Mouse (Mus musculus): Measurements from ENCODE around the gene B9d2.
"Not testable (repeated sequence)": the region's sequence is repeated elsewhere in the genome, so short reads cannot be mapped to it uniquely, and the experiment has no call there.

The B9d2 gene

DNA sequence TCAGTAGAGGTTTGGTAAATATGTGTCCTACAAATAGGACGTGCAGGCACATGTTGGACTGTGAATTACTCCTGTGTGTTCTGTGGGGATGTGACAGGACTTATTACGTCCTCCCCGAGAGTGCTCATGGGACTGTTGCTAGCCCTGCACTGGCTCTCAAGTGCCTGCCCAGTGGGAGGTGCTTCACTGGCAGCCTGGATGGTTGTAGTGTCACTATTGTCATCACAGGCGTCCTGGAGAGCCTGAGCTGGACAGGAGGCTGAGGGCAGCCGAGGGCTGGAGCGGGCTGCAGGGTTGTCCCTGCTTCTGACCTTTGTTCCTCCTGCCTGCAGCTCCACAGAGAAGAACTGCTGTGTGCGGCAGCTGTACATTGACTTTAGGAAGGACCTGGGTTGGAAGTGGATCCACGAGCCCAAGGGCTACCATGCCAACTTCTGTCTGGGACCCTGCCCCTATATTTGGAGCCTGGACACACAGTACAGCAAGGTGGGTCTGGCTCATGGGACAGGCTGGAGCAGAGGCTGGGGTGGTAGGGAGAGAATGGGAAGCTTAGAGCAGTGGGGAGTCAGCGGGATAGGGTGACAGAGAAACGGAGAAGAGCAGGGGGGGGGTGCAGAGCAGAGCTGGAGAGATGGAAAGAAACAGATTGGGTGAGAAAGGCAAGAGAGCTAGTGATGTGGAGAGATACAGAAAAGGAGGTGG, 23.4 kb downstream of the B9d2 start:
- no peak for DNase-seq (ENCODE audit: low read depth, low spot score)

DNA sequence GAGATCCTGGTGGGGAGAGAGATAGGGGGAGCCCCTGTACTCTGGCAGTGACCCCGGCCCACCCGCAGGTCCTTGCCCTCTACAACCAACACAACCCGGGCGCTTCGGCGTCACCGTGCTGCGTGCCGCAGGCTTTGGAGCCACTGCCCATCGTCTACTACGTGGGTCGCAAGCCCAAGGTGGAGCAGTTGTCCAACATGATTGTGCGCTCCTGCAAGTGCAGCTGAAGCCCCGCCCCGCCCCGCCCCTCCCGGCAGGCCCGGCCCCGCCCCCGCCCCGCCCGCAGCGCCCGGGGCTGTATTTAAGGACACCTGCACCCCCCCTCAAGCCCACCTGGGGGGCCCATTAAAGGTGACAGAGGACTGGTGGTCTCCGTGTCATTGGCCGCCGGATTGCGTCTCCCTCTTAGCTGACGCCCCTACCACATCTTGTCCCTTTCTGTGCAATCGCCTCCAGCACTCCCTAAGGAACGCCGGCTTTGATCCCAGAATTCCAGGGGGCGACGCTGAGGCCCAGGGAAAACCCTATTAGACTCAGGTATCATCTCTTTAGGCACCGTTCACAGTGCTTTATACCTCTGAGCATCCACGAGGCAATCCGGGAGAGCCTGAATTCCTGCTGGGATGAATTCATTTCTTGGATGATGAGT, 24.3 kb downstream of the B9d2 start:
- DNase-seq (ENCODE audit: low read depth, low spot score): no peak

DNA sequence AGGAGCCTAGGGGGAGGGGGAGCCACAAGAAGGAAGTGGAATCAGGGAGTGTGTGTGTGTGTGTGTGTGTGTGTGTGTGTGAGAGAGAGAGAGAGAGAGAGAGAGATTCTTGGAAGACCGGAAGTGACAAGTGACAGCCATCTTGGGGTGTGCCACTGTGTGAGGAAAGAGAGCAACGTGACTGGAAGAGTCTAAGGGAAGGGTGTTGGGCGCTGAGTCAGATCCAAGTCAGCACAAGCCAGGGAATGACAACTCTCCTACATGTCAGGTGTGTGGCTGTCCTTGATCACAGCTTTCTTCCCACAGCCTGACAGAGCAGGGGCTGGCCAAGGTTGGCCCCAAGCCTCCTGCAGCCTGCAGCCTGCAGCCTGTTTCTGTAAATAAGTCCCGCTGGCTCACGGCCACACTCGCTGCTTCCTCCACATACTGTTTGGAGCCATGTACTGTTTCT, 25.2 kb downstream of the B9d2 start:
- DNase-seq (ENCODE audit: low read depth, low spot score): no peak

DNA sequence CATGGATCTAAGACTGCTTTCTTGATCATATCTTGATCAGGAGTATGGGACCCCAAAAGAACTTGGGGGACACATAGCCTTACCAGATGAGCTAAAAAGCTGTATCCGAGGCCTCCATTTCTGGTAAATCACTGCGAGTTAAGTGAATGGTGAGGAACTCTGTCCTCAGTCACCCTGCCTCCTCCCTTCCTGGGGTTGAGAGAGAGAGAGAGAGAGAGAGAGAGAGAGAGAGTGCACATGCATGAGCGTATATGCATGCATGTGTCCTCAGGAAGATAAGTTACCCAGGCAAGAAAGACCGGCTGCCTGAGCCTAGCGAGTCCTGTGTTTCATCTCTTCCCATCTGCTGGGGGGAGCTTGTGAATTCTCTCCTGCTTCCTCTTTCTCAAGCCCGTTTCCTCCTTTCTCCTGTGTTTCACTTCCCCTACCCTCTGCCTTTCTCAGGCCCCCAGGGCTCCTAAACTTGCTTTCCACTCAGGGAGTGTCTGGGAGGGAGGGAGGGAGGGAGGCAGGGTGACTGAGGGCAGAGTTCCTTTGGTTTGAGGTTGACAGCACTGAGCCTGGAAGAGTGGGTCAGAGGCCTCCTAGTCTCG, 26.1 kb downstream of the B9d2 start:
- DNase-seq (ENCODE audit: low read depth, low spot score): no peak

DNA sequence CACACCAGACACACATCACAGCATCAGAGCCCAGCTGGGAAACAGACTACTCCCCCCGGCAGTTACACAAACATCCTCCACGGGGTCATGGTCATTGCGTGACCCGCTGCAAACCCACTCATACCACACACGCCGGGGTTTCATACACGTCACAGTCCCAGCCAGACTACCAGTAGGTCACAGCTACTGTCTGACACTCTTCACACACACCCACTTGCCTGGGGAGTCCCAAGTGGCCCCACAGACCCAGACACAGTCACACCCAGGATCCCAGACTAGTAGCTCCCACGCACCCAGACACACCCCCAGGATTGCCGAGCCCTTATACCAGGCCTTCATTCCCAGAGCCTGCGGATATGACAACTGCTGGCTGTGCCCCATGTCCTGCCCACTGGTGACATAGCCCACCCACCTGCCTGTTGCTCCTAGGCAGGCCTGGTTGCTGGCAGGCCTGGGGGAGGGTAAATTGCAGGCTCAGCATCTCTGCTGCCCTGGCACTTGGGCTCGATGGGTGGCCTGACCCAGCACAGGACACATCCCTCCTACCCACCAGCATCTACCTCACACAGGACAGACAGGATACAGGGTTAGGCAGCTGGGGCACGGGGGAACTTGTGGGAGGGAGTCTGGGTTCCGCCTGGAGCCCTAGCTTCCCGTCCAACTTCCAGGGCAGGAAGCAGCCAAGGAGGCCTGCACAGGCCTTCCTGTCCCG, 27.2 kb downstream of the B9d2 start:
- no peak for DNase-seq (ENCODE audit: low read depth, low spot score)

DNA sequence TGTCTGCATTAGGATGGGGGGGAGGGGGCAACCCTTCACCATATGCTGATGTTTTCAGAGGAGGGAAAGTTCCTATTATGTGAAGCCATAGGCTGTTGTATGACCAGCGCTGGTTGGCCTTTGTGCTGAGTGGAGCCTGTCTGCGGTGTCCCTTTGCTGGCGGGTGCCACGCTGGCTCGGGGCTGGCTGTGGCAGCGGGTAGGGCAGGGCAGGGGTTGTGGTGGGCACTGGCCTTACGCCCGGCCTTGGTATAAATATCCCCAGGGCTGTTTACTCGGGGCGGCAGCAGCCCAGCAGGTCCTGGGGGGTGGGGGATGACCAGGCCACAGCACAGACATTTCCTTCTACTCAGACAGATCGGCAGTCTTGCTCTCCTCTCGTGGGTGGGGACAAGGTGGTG, 29.4 kb downstream of the B9d2 start:
- no peak for DNase-seq (ENCODE audit: low read depth, low spot score)

DNA sequence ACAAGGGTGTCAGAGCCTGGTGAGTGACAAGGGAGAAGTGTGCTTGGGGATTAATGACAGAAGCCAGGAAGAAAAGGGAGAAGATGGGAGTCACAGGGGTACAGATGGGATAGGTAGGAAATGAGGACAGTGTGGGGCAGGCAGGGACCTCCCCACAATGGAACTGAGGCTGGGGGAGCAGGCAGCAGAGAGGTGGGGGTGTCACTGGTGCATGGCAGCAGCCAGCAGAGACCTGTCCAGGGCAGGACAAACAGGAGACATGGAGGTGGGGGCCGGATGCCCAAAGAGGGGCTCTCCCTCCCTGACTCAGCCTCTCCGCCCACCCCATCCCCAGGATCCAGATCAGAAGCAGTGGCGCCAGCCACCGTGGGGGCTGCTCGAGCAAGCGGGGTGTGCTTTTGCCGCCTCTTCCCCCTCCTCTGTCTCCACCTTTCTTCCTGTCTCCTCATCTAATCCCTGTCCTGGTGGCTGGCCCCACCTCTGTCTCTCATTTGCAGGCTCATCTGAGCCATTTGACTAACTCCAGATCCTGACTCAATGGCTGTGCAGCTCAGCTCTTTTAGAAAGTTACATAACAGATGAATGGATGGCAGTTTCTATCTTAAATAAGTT, 30.0 kb downstream of the B9d2 start:
- no peak for DNase-seq (ENCODE audit: low read depth, low spot score)

DNA sequence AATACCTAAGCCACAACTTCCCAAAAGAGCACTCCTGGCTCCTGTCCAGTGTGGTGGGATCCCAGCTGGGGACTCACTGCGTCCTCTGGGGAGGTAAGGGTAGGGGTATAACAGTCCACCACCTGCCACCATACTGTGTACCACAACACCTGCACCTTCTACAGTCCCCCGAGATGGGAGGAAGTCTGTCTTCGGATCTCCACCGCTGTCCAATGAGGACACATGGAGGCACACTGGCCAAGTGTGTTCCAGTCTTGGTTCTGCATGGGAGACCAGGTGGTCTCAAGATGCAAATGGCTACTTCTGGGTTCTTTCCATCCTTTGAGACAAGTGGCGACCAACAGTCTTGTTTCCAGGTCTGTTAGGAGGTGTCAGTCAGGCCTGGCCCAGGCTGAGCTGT, 30.6 kb downstream of the B9d2 start:
- DNase-seq (ENCODE audit: low read depth, low spot score): no peak

DNA sequence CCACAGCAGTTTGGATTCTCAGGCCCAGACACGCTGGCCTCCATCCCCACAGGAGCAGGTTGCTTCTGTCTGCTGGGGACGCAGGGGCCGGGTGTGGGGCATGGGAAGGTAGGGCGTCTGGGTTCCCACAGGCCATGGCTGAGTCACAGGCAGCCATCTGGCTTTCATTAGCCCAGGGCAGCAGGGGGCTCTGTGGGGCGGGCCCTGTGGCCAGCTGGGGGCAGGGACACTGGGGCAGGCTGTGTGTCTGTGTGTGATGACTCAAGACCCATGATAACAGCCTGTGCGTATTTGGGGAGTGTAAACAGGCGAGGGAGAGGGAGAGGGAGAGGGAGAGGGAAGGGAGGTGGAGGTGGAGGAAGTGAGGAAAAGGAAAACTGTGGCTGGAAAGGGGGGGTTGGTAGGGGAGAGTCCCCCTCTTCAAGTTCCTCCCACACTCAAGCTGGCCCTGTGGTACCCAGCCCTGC, 31.2 kb downstream of the B9d2 start:
- DNase-seq (ENCODE audit: low read depth, low spot score): peak; percentile 67

DNA sequence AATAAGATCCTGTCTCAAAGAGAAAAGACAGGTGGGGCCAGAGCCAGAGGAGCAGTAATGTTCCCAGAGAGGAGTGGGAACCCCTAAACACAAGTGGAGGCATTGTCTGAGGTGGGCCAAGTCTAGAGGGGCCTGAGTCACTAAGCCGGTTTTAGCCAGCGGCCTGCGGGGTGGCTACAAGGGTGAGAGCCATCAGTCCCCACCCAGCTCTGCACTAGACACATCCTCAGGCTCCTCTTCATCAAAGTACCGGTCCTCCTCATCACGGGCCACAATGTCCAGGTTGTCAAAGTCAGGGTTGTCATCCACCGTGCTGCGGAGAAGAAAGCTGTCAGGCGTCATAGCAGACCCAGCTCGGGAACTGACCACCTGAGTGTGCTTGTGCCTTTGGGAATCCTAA, 32.2 kb downstream of the B9d2 start:
- no peak for DNase-seq (ENCODE audit: low read depth, low spot score)

DNA sequence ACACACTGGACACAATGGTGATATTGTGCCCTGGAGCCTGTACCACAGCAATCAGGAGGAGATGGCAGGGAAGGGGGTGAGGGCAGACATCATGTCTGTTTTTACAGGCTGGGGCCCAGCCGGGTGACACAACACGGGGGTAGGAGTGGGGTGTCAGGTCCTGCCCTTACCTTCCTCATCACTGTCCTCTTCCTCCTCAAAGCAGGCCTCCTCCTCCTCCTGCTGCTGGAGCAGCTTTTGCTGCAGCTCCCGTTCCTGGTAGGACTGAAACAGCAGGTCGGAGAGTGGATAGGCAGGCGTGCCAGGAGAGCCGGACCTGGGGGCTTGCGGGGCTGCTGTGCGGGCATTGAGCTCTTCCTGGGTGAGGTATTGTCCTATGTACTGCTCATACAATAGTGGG, 34.0 kb downstream of the B9d2 start:
- DNase-seq (ENCODE audit: low read depth, low spot score): no peak

DNA sequence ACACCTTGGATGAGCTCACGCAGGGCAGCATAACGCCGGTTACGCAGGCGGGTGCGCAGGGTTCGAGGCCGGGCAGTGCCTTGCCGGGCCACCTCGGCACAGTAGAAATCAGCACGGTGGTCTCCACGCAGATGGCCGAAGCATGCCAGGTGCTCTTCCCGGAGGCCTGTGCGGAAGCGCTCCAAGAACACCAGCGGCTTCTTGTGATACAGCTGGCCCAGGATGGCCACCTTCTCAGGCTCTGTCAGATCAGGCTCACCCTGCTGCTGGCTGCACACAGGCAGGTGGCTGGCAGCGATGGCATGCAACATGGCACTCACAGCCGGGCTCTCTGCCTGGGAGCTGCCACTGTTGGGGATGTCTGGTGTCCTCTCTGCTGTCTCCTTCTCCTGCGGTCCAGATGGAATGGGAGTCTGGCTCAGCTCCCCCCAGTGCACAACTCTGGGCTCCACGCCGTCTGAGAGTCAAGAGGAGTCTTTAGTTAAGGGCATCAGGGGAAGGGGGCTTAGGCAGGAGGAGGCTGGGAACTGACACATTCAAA, 35.2 kb downstream of the B9d2 start:
- DNase-seq (ENCODE audit: low read depth, low spot score): no peak

DNA sequence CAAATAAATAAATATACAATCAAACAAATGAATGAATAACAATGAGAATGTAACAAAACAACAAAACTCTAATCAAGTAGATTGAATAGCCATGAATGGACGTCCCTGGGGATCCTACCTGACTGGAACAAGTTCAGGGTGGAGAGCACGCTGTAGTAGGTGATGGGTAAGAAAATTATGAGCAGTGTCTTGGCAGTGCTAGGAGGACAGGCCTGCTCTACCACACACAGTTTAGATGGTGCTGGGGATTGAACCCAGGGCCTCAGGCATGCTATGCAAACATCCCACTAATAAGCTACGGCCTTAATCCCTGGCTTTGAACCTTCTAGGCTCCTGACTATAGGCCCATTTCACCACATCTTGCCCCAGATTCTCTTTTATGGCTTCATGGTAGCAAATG, 36.9 kb downstream of the B9d2 start:
- no peak for DNase-seq (ENCODE audit: low read depth, low spot score)

DNA sequence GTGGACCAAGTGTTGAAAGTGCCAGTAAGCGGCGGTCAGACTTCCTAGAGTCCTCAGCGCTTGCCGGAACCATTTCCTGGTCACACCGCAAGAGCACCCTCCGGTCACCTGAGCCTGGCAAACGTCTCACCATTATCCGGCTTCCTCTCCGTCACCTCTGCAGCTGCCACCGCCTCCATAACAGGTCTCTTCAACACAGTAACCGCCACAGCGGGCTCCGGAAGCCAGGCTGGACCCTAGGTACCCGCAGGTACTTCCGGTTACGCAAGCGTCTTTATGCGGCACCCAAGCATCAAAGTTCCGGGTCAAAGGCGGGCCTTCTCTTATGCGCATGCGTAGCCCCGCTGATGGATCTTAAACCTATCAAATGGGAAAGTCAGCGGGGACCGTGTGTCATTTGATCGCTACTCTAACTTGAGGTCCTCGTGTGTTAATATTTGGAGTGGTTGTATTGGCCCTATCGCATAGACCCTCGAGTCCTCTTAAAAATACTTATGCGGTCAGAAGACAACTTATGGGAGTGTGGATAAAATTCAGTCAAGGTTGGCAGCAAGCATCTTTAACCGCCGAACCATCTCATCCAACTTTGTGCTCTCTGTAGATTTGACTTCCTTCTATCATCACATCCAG, 38.3 kb downstream of the B9d2 start, which contains the start of gene Ccdc97:
Gene Ccdc97 (minus strand): TSS at position 301 of the 630 bp plus-strand sequence.
- DNase-seq (ENCODE audit: low read depth, low spot score): peak; percentile 97

DNA sequence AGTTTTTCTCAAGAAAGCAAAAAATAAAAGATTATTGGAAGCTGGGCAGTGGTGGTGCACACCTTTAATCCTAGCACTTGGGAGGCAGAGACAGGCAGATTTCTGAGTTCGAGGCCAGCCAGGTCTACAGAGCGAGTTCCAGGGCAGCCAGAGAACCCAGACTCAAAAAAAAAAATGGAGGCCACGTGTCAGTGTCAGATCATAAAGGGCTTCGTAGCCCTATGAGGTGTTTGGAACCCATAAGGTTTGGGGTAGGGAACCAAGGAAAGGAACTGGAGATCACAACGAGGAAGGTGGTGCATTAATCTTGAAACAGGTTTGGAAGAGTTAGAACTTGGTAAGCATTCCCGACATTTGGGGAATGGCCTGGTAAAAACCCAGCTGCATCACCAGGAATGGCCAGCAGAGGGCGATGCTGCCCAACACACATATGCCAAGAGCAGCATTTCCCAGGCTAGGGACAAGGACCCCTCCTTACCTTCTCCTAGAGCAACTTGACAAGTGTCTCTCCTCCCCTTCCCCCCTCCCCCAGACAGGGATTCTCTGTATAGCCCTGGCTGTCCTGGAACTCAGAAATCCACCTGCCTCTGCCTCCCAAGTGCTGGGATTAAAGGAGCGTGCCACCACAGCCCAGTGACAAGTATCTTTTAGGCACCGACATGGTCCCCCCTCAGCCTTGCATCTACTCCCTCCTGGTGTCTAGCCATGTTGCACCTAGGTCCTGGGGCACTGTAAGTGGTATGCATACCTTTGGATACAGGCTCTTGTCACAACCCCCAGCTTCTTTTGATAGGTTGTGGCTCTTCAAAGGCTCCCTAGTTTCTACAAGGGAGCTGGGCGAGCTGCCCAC, 39.4 kb downstream of the B9d2 start:
- peak; percentile 70 for DNase-seq (ENCODE audit: low read depth, low spot score)

DNA sequence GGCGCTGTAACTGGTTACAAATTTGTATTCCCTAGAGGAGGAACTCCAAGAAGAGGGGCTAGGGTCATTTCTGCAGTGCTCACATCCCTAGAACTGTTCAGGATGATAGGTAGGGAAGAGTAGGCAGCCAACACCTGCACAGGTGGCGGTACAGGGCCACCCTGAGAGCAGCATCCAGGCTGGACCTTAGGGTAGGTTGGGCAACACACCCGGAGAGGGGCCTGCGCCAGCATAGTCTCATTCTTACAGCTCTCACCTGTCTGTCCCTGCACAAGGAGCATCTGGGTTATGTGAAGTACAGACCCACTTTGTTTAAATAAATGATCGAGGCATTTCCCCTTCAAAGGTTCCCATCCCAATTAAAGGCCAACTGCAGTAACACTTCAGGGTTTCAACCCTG, 40.2 kb downstream of the B9d2 start:
- no peak for DNase-seq (ENCODE audit: low read depth, low spot score)

DNA sequence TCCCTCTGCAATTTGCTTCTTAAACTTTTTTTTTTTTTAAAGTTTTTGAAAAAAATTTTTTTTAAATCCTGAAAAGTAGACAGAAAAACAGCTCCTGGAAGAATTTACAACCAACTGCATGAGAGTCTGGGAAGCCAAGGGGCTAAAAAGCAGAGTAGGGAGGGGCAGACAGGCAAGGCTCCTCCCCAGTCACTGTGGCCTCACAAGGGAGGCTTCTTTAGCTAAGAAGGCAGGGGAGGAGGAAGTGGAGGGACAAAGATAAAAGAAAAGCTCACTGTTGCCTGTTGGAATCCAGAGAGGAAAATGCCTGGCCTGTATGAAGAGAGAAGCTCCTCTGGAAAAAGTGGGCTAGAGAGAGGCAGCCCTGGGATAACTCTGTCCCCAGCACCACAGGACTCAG, 41.2 kb downstream of the B9d2 start:
- not testable (repeated sequence) for DNase-seq (ENCODE audit: low read depth, low spot score)

DNA sequence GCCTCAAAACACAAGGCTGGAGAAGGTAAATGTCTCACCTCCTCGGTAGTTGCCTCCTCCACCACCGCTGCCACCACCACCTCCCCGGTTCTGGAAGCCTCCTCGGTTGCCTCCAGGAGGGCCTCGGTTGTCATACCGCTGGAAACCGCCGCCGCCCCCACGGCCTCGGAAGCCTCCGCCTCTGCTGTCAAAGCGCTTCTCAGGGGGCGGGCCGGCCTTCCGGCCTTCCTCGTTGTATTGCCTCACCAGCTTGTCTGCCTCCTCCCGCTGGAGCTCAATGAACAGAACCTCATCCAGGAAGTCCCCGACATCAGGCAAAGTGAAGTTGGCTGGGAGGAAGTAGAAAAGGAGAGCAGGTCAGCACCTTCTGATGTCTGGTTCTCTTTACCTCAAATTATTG, 45.3 kb downstream of the B9d2 start:
- DNase-seq (ENCODE audit: low read depth, low spot score): no peak

DNA sequence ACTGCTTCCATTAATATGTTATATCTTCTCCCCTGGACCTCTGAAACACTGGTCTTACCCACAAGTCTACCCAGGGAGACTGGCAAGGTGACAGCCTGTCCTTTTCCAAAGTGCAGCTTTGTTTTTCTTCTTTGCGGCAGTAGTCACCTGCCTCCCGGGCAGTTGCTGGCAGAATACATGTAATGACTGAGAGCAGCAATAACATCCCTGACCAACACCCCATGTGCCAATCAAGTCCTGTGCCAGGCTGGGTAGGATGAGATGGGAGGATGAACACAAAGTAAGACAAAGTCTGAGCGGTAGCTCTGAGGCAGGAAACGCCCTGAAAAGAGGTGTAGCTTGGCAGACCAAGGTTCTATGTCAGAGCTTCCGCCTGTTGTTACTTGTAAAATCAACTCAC, 47.2 kb downstream of the B9d2 start:
- DNase-seq (ENCODE audit: low read depth, low spot score): no peak

DNA sequence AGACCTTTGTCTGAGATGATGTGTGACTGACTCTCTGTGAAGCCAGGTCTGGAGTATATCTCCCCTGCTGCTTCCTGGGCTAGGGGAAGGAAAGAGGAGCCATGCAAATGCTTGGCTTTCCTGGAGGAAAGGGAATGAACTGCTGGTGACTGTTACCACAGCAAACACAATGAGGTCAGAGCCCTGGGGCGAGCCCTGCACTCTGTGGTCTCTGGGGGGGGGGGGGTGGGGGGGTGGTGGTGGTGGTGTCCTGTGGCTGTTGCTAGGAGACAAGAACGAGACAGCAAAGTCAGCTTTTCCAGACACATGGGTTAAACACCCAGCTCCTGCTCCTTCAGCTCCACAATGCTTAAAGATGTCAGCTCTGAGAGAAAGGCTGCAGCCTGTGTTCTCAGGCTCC, 48.8 kb downstream of the B9d2 start:
- DNase-seq (ENCODE audit: low read depth, low spot score): no peak
